Mouse (Mus musculus) ES-E14 (cell line): ENCODE data around the gene Zbtb7b. TPM values are rescaled to one million over a fixed set of nuclear protein-coding genes. Genes with fewer than 3 reads are reported as not detected.
A peak's percentile ranks its signal among the peaks of the same experiment; 100 is the strongest.

Experiments used
- DNase-seq: peaks from one replicate; pipeline ENCODE4 v3.0.0-alpha.2; 2013; ENCODE audit warnings: low read depth, low spot score
- H3K27ac ChIP-seq: 2 replicates; pipeline ENCODE4 v1.5.1; 2012; ENCODE audit warnings: low read depth, mild to moderate bottlenecking, low read length, moderate library complexity, mixed read lengths; ENCODE audit not compliant: poor library complexity, insufficient read depth, severe bottlenecking
- H3K36me3 ChIP-seq: 2 replicates; pipeline ENCODE4 v1.6.1; 2012; ENCODE audit warnings: mild to moderate bottlenecking, low read length, moderate library complexity, mixed read lengths; ENCODE audit not compliant: control insufficient read depth, poor library complexity, insufficient read depth, severe bottlenecking
- H3K4me1 ChIP-seq, 2 experiments: fragments of 150-350 bp in 1 of 2; sonication (generic) in 1 of 2; 2 replicates each; pipeline ENCODE4 v1.6.1; 2012; ENCODE audit warnings: low read length in 2 of 2, mild to moderate bottlenecking in 1 of 2, mixed read lengths in 1 of 2; ENCODE audit not compliant: control insufficient read depth in 2 of 2, insufficient read depth in 2 of 2, poor library complexity in 1 of 2
- H3K4me3 ChIP-seq, 2 experiments: fragments of 150-350 bp in 1 of 2; sonication (generic) in 1 of 2; 2 replicates each; pipeline ENCODE4 v1.5.1; 2012; ENCODE audit warnings: low read length in 2 of 2, low read depth in 1 of 2, mild to moderate bottlenecking in 1 of 2, mixed read lengths in 1 of 2; ENCODE audit not compliant: insufficient read depth in 1 of 2, poor library complexity in 1 of 2, severe bottlenecking in 1 of 2
- H3K9ac ChIP-seq: 2 replicates; pipeline ENCODE4 v1.6.1; 2012; ENCODE audit warnings: low read depth, mild to moderate bottlenecking, low read length, mixed read lengths; ENCODE audit not compliant: poor library complexity, insufficient read depth, severe bottlenecking
- H3K9me3 ChIP-seq: fragments of 150-350 bp; sonication (generic); 2 replicates; pipeline ENCODE4 v1.6.1; 2012; ENCODE audit warnings: low read depth, mild to moderate bottlenecking, low read length; ENCODE audit not compliant: control insufficient read depth, insufficient read depth
- CHD2 ChIP-seq: IDR thresholded peaks from 2 replicates; pipeline ENCODE4 v1.6.1; 2014; ENCODE audit warnings: mild to moderate bottlenecking, low read depth, low read length, inconsistent platforms
- HCFC1 ChIP-seq: IDR thresholded peaks from 2 replicates; pipeline ENCODE4 v1.6.1; 2012; ENCODE audit warnings: low read length, inconsistent platforms, borderline replicate concordance; ENCODE audit not compliant: insufficient read depth
- MAFK ChIP-seq: IDR thresholded peaks from 2 replicates; pipeline ENCODE4 v1.6.1; 2014; ENCODE audit warnings: mild to moderate bottlenecking, low read depth, low read length, inconsistent platforms; ENCODE audit not compliant: insufficient read depth
- ZC3H11A ChIP-seq: IDR thresholded peaks from 2 replicates; pipeline ENCODE4 v1.6.1; 2012; ENCODE audit warnings: low read depth, mild to moderate bottlenecking, inconsistent platforms, low read length, borderline replicate concordance
- ZNF384 ChIP-seq: IDR thresholded peaks from 2 replicates; pipeline ENCODE4 v1.6.1; 2012; ENCODE audit warnings: low read depth, low read length, inconsistent platforms
- in situ Hi-C, 2 experiments: fragments of 600-800 bp; cut with MboI; formaldehyde crosslinking; loops; one replicate each; pipeline ENCODE4 v1.15.1; 2025; ENCODE audit warnings: low sequenced_read_pairs in 2 of 2, inconsistent platforms in 1 of 2; ENCODE audit not compliant: unreplicated experiment in 2 of 2
- total RNA-seq: library from RNA; depleted of rRNA; stranded (reverse); fragments of 300-350 nt; gene quantifications from 2 replicates; pipeline ENCODE4 v1.2.3, GENCODE M21; 2012

The Zbtb7b gene
- total RNA-seq, 1 experiment = 13.0 TPM

GRCm38 (mm10) chr3:89419571-89419970 lies 25.0 kb upstream of the Zbtb7b start:
- H3K36me3 ChIP-seq = peaks cover 26% of the 10 kb centered on the region
- peak overlapping the region; percentile 93 for H3K27ac ChIP-seq
- H3K4me1 ChIP-seq = peaks cover 15 to 23% of the 10 kb centered on the region in 2 experiments; a peak in 3 of 4 replicates
- peak overlapping the region; percentile 94 for H3K9ac ChIP-seq
- peak overlapping the region; percentile 87 to 98 for H3K4me3 ChIP-seq
- no peak for DNase-seq
- in situ Hi-C loops = no loop called here
- peak; percentile 9; the same call in 1 of the 2 replicates for TF ChIP-seq HCFC1
- TF ChIP-seq ZNF384 = no peak
- no peak for TF ChIP-seq CHD2
- no peaks in the 10 kb centered on the region for H3K9me3 ChIP-seq

- H3K9ac ChIP-seq = peak overlapping the region; percentile 94
- H3K36me3 ChIP-seq = peaks cover 24% of the 10 kb centered on the region
- peak overlapping the region; percentile 92 for H3K27ac ChIP-seq
- no peak for TF ChIP-seq MAFK
- TF ChIP-seq ZNF384 = no peak
- no peak for TF ChIP-seq CHD2
- no peak for TF ChIP-seq ZC3H11A
- TF ChIP-seq HCFC1 = no peak
- no peak for DNase-seq
- H3K4me3 ChIP-seq = peak overlapping the region; percentile 87 to 98
- H3K4me1 ChIP-seq = peaks cover 13 to 17% of the 10 kb centered on the region in 2 experiments; a peak in 3 of 4 replicates
- H3K9me3 ChIP-seq = no peaks in the 10 kb centered on the region
- in situ Hi-C loops = no loop called here
Observed at GRCm38 (mm10) chr3:89418861-89419250, 24.3 kb upstream of the Zbtb7b start.

GRCm38 (mm10) chr3:89418170-89418860 lies 23.7 kb upstream of the Zbtb7b start, which contains the start of the genes Cks1b and Shc1:
Cks1b (minus strand) TSS chr3:89418383.
Shc1 (plus strand) TSS chr3:89418443.
- peak; percentile 96 for DNase-seq
- in situ Hi-C loops = no loop called here
- Histone ChIP-seq H3K9me3 (no peaks in the 10 kb centered on the region), H3K27ac (peak within 1 kb of the TSS; percentile 96), H3K4me3 (peak within 1 kb of the TSS; percentile 87 to 98), H3K9ac (peak within 1 kb of the TSS; percentile 94), H3K36me3 (peaks cover 22% of the 10 kb centered on the region), H3K4me1 (peaks cover 12 to 13% of the 10 kb centered on the region in 2 experiments; a peak in 3 of 4 replicates)
- TF ChIP-seq ZNF384 (no peak), CHD2 (peak; percentile 45; the same call in 1 of the 2 replicates), HCFC1 (peak; percentile 57; the same call in 1 of the 2 replicates)

- Histone ChIP-seq H3K27ac (peak overlapping the region; percentile 96), H3K4me3 (peak overlapping the region; percentile 87 to 98), H3K4me1 (peaks cover 8 to 9% of the 10 kb centered on the region in 2 experiments; a peak in 2 of 4 replicates), H3K36me3 (peaks cover 22% of the 10 kb centered on the region), H3K9ac (peak overlapping the region; percentile 91), H3K9me3 (no peaks in the 10 kb centered on the region)
- no peak for TF ChIP-seq CHD2
- no peak for TF ChIP-seq HCFC1
- TF ChIP-seq MAFK = no peak
- TF ChIP-seq ZNF384 = no peak
- TF ChIP-seq ZC3H11A = no peak
- no peak for DNase-seq
- in situ Hi-C loops = no loop called here
Observed at GRCm38 (mm10) chr3:89417840-89418169, 23.2 kb upstream of the Zbtb7b start.

- DNase-seq = no peak
- Histone ChIP-seq H3K9ac (peak overlapping the region; percentile 81), H3K36me3 (peaks cover 22% of the 10 kb centered on the region), H3K9me3 (no peaks in the 10 kb centered on the region), H3K4me3 (peak overlapping the region; percentile 87 to 98), H3K4me1 (peaks cover 7 to 9% of the 10 kb centered on the region in 2 experiments; a peak in 2 of 4 replicates), H3K27ac (no peak overlapping the region)
- TF ChIP-seq ZC3H11A (no peak), HCFC1 (no peak), CHD2 (no peak), ZNF384 (peak; percentile 53; the same call in 1 of the 2 replicates), MAFK (no peak)
- in situ Hi-C loops = no loop called here
Observed at GRCm38 (mm10) chr3:89417131-89417530, 22.6 kb upstream of the Zbtb7b start.
